Mouse (Mus musculus): ENCODE measurements at regions not wholly inside any gene's neighbourhood (a gene's known extent, or its start where the extent isn't known, plus 50 kb on each side); places are given as distances from the start of the nearest gene placed in this dataset.
A peak's percentile ranks its signal among the peaks of the same experiment; 100 is the strongest.

- H3K4me2 ChIP-seq (ENCODE audit: low read length): no peak overlapping the region
- no peak for ATAC-seq
- H3K36me3 ChIP-seq (ENCODE audit: control insufficient read depth, insufficient read depth): no peaks in the 10 kb centered on the region
- H3K9ac ChIP-seq (replicated peaks; ENCODE audit: low read depth, low read length): no peak overlapping the region
- H3K9me3 ChIP-seq (ENCODE audit: control insufficient read depth, low read length): no peaks in the 10 kb centered on the region
- H3K4me3 ChIP-seq (replicated peaks; ENCODE audit: low read length): no peak overlapping the region
- WGBS: 96% methylated on average over 8 of the region's 8 CpGs
- H3K4me1 ChIP-seq (replicated peaks; ENCODE audit: control insufficient read depth, insufficient read depth, low read length): no peaks in the 10 kb centered on the region
- no peaks in the 10 kb centered on the region for H3K27me3 ChIP-seq (replicated peaks; ENCODE audit: control insufficient read depth, insufficient read depth, low read length)
- H3K27ac ChIP-seq (ENCODE audit: low read length): no peak overlapping the region
Measured at GRCm38 (mm10) chr10:119037781-119038180, 167.8 kb upstream of the Dyrk2 start.

GRCm38 (mm10) chr10:119035863-119036262, 165.9 kb upstream of the Dyrk2 start:
- Histone ChIP-seq H3K27me3 (replicated peaks; ENCODE audit: control insufficient read depth, insufficient read depth, low read length) (no peaks in the 10 kb centered on the region), H3K9me3 (ENCODE audit: control insufficient read depth, low read length) (no peaks in the 10 kb centered on the region), H3K4me1 (replicated peaks; ENCODE audit: control insufficient read depth, insufficient read depth, low read length) (no peaks in the 10 kb centered on the region), H3K27ac (ENCODE audit: low read length) (no peak overlapping the region), H3K4me3 (replicated peaks; ENCODE audit: low read length) (no peak overlapping the region), H3K9ac (replicated peaks; ENCODE audit: low read depth, low read length) (no peak overlapping the region), H3K4me2 (ENCODE audit: low read length) (no peak overlapping the region), H3K36me3 (ENCODE audit: control insufficient read depth, insufficient read depth) (no peaks in the 10 kb centered on the region)
- WGBS: 90% methylated on average over 5 of the region's 5 CpGs
- ATAC-seq: no peak

- 76% methylated on average over 4 of the region's 4 CpGs for WGBS
- ATAC-seq: no peak
- no peak overlapping the region for H3K4me3 ChIP-seq (replicated peaks; ENCODE audit: low read length)
- H3K9ac ChIP-seq (replicated peaks; ENCODE audit: low read depth, low read length): no peak overlapping the region
- no peak overlapping the region for H3K27ac ChIP-seq (ENCODE audit: low read length)
- no peaks in the 10 kb centered on the region for H3K27me3 ChIP-seq (replicated peaks; ENCODE audit: control insufficient read depth, insufficient read depth, low read length)
- no peaks in the 10 kb centered on the region for H3K4me1 ChIP-seq (replicated peaks; ENCODE audit: control insufficient read depth, insufficient read depth, low read length)
- H3K36me3 ChIP-seq (ENCODE audit: control insufficient read depth, insufficient read depth): no peaks in the 10 kb centered on the region
- H3K4me2 ChIP-seq (ENCODE audit: low read length): no peak overlapping the region
- H3K9me3 ChIP-seq (ENCODE audit: control insufficient read depth, low read length): no peaks in the 10 kb centered on the region
Measured at GRCm38 (mm10) chr10:119034396-119034795, 164.4 kb upstream of the Dyrk2 start.

- H3K9ac ChIP-seq (replicated peaks; ENCODE audit: low read depth, low read length): no peak overlapping the region
- H3K4me3 ChIP-seq (replicated peaks; ENCODE audit: low read length): no peak overlapping the region
- H3K4me1 ChIP-seq (replicated peaks; ENCODE audit: control insufficient read depth, insufficient read depth, low read length): no peaks in the 10 kb centered on the region
- H3K36me3 ChIP-seq (ENCODE audit: control insufficient read depth, insufficient read depth): no peaks in the 10 kb centered on the region
- H3K9me3 ChIP-seq (ENCODE audit: control insufficient read depth, low read length): no peaks in the 10 kb centered on the region
- no peak overlapping the region for H3K4me2 ChIP-seq (ENCODE audit: low read length)
- WGBS: 81% methylated on average over 16 of the region's 16 CpGs
- no peak overlapping the region for H3K27ac ChIP-seq (ENCODE audit: low read length)
- ATAC-seq: no peak
- no peaks in the 10 kb centered on the region for H3K27me3 ChIP-seq (replicated peaks; ENCODE audit: control insufficient read depth, insufficient read depth, low read length)
Measured at GRCm38 (mm10) chr10:119031282-119032275, 161.6 kb upstream of the Dyrk2 start.

GRCm38 (mm10) chr10:119028480-119029137, 158.6 kb upstream of the Dyrk2 start:
- Histone ChIP-seq H3K27ac (ENCODE audit: low read length) (peak overlapping the region; percentile 44; the same call in 1 of the 2 replicates), H3K9ac (replicated peaks; ENCODE audit: low read depth, low read length) (no peak overlapping the region), H3K36me3 (ENCODE audit: control insufficient read depth, insufficient read depth) (no peaks in the 10 kb centered on the region), H3K4me2 (ENCODE audit: low read length) (no peak overlapping the region), H3K27me3 (replicated peaks; ENCODE audit: control insufficient read depth, insufficient read depth, low read length) (no peaks in the 10 kb centered on the region), H3K9me3 (ENCODE audit: control insufficient read depth, low read length) (no peaks in the 10 kb centered on the region), H3K4me1 (replicated peaks; ENCODE audit: control insufficient read depth, insufficient read depth, low read length) (0 out of 2 replicates have a peak, but pooled peaks cover 2% of the 10 kb centered on the region), H3K4me3 (replicated peaks; ENCODE audit: low read length) (no peak overlapping the region)
- ATAC-seq: no peak
- WGBS: 75% methylated on average over 3 of the region's 3 CpGs

- Histone ChIP-seq H3K27me3 (replicated peaks; ENCODE audit: control insufficient read depth, insufficient read depth, low read length) (no peaks in the 10 kb centered on the region), H3K4me1 (replicated peaks; ENCODE audit: control insufficient read depth, insufficient read depth, low read length) (0 out of 2 replicates have a peak, but pooled peaks cover 2% of the 10 kb centered on the region), H3K4me2 (ENCODE audit: low read length) (no peak overlapping the region), H3K27ac (ENCODE audit: low read length) (no peak overlapping the region), H3K4me3 (replicated peaks; ENCODE audit: low read length) (no peak overlapping the region), H3K36me3 (ENCODE audit: control insufficient read depth, insufficient read depth) (no peaks in the 10 kb centered on the region), H3K9ac (replicated peaks; ENCODE audit: low read depth, low read length) (no peak overlapping the region), H3K9me3 (ENCODE audit: control insufficient read depth, low read length) (no peaks in the 10 kb centered on the region)
- 74% methylated on average over 6 of the region's 6 CpGs for WGBS
- ATAC-seq: no peak
Measured at GRCm38 (mm10) chr10:119027241-119027901, 157.4 kb upstream of the Dyrk2 start.

GRCm38 (mm10) chr10:119026291-119026690, 156.3 kb upstream of the Dyrk2 start:
- no peak overlapping the region for H3K9ac ChIP-seq (replicated peaks; ENCODE audit: low read depth, low read length)
- H3K36me3 ChIP-seq (ENCODE audit: control insufficient read depth, insufficient read depth): no peaks in the 10 kb centered on the region
- no peak overlapping the region for H3K4me2 ChIP-seq (ENCODE audit: low read length)
- H3K4me1 ChIP-seq (replicated peaks; ENCODE audit: control insufficient read depth, insufficient read depth, low read length): 0 out of 2 replicates have a peak, but pooled peaks cover 2% of the 10 kb centered on the region
- no peak overlapping the region for H3K27ac ChIP-seq (ENCODE audit: low read length)
- ATAC-seq: no peak
- no peak overlapping the region for H3K4me3 ChIP-seq (replicated peaks; ENCODE audit: low read length)
- H3K27me3 ChIP-seq (replicated peaks; ENCODE audit: control insufficient read depth, insufficient read depth, low read length): no peaks in the 10 kb centered on the region
- H3K9me3 ChIP-seq (ENCODE audit: control insufficient read depth, low read length): no peaks in the 10 kb centered on the region; the same call in 1 of the 2 replicates
- 66% methylated on average over 4 of the region's 4 CpGs for WGBS

- Histone ChIP-seq H3K4me1 (replicated peaks; ENCODE audit: control insufficient read depth, insufficient read depth, low read length) (0 out of 2 replicates have a peak, but pooled peaks cover 2% of the 10 kb centered on the region), H3K36me3 (ENCODE audit: control insufficient read depth, insufficient read depth) (no peaks in the 10 kb centered on the region), H3K9ac (replicated peaks; ENCODE audit: low read depth, low read length) (no peak overlapping the region), H3K27ac (ENCODE audit: low read length) (no peak overlapping the region), H3K9me3 (ENCODE audit: control insufficient read depth, low read length) (no peaks in the 10 kb centered on the region; the same call in 1 of the 2 replicates), H3K4me2 (ENCODE audit: low read length) (no peak overlapping the region), H3K27me3 (replicated peaks; ENCODE audit: control insufficient read depth, insufficient read depth, low read length) (no peaks in the 10 kb centered on the region), H3K4me3 (replicated peaks; ENCODE audit: low read length) (no peak overlapping the region)
- 82% methylated on average over 9 of the region's 9 CpGs for WGBS
- no peak for ATAC-seq
Measured at GRCm38 (mm10) chr10:119024425-119024824, 154.4 kb upstream of the Dyrk2 start.

- ATAC-seq: no peak
- 96% methylated on average over 10 of the region's 10 CpGs for WGBS
- Histone ChIP-seq H3K36me3 (ENCODE audit: control insufficient read depth, insufficient read depth) (no peaks in the 10 kb centered on the region), H3K27me3 (replicated peaks; ENCODE audit: control insufficient read depth, insufficient read depth, low read length) (no peaks in the 10 kb centered on the region), H3K9ac (replicated peaks; ENCODE audit: low read depth, low read length) (no peak overlapping the region), H3K4me1 (replicated peaks; ENCODE audit: control insufficient read depth, insufficient read depth, low read length) (no peaks in the 10 kb centered on the region), H3K27ac (ENCODE audit: low read length) (no peak overlapping the region), H3K4me2 (ENCODE audit: low read length) (no peak overlapping the region), H3K9me3 (ENCODE audit: control insufficient read depth, low read length) (no peaks in the 10 kb centered on the region; the same call in 1 of the 2 replicates), H3K4me3 (replicated peaks; ENCODE audit: low read length) (no peak overlapping the region)
Measured at GRCm38 (mm10) chr10:119019082-119019481, 149.1 kb upstream of the Dyrk2 start.
